Mouse (Mus musculus) midbrain, postnatal 0 days (tissue): ENCODE measurements around the gene Chrdl2. TPM values are rescaled to one million over a fixed set of nuclear protein-coding genes. Genes with fewer than 3 reads are reported as not detected.

Source experiments
- ATAC-seq: fragments of 200-750 bp; cut with Nextera tagmentation; 2 replicates; pipeline ENCODE4 v1.8.0; 2017; ENCODE audit warnings: moderate number of reproducible peaks, mild to moderate bottlenecking, moderate TSS enrichment, moderate library complexity; ENCODE audit not compliant: low FRiP score
- DNase-seq: peaks from one replicate; pipeline ENCODE4 v3.0.0-alpha.2; 2015; ENCODE audit warnings: low spot score
- H3K27ac ChIP-seq: fragments of 300-500 bp; sonication (generic); 2 replicates; pipeline ENCODE4 v1.5.1; 2014; ENCODE audit warnings: low read depth, mild to moderate bottlenecking, low read length, mixed read lengths
- H3K27me3 ChIP-seq: fragments of 300-500 bp; sonication (generic); 2 replicates; pipeline ENCODE4 v1.6.1; 2014; ENCODE audit warnings: low read length, control low read depth, mixed read lengths; ENCODE audit not compliant: insufficient read depth
- H3K36me3 ChIP-seq: fragments of 300-500 bp; sonication (generic); 2 replicates; pipeline ENCODE4 v1.6.1; 2014; ENCODE audit warnings: low read length, control low read depth, mixed read lengths; ENCODE audit not compliant: insufficient read depth
- H3K4me1 ChIP-seq: fragments of 300-500 bp; sonication (generic); 2 replicates; pipeline ENCODE4 v1.6.1; 2014; ENCODE audit warnings: mild to moderate bottlenecking, control low read depth, antibody characterized with exemption, low read length, mixed read lengths; ENCODE audit not compliant: insufficient read depth
- H3K4me2 ChIP-seq: fragments of 300-500 bp; sonication (generic); 2 replicates; pipeline ENCODE4 v1.6.1; 2014; ENCODE audit warnings: low read depth, mild to moderate bottlenecking, low read length, mixed read lengths; ENCODE audit not compliant: poor library complexity, severe bottlenecking
- H3K4me3 ChIP-seq: fragments of 300-500 bp; sonication (generic); 2 replicates; pipeline ENCODE4 v1.5.1; 2014; ENCODE audit warnings: low read depth, mild to moderate bottlenecking, low read length, moderate library complexity
- H3K9ac ChIP-seq: fragments of 300-500 bp; sonication (generic); replicated peaks from 2 replicates; pipeline ENCODE4 v1.6.1; 2014; ENCODE audit warnings: mild to moderate bottlenecking, low read length, moderate library complexity, mixed read lengths; ENCODE audit not compliant: poor library complexity, severe bottlenecking
- H3K9me3 ChIP-seq: fragments of 300-500 bp; sonication (generic); 2 replicates; pipeline ENCODE4 v1.6.1; 2016; ENCODE audit warnings: low read length, control low read depth
- CTCF ChIP-seq: IDR thresholded peaks from 2 replicates; pipeline ENCODE4 v1.5.1; 2016; ENCODE audit warnings: antibody characterized with exemption, mild to moderate bottlenecking
- WGBS: fragments of 180-500 bp; shearing (Covaris S2); extraction: QIAGEN DNeasy Blood & Tissue Kit; methylation state at CpG from one replicate; pipeline ENCODE4 v1.1.7; 2014; 5-methylcytosine and 5-hydroxymethylcytosine counted together
- polyA plus RNA-seq: library from polyadenylated mRNA; unstranded; fragments of >200 nt; fragmentation: Nextera tagmentation; extraction: Ambion mirVana; gene quantifications from 2 replicates; pipeline ENCODE4 v1.2.1, GENCODE M21; 2015
- total RNA-seq: library from RNA; depleted of rRNA; stranded (reverse); fragments of >200 nt; gene quantifications from 2 replicates; pipeline ENCODE4 v1.2.3, GENCODE M21; 2014

Gene Chrdl2
- total and polyA plus RNA-seq, 2 experiments from 2014 or later: 0.23 to 1.7 TPM

GRCm38 (mm10) chr7:99990990-99991707 lies 14.8 kb upstream of the Chrdl2 start:
- 87% methylated on average over 8 of the region's 8 CpGs for WGBS
- Histone ChIP-seq H3K27ac (no peak overlapping the region), H3K9me3 (no peaks in the 10 kb centered on the region), H3K36me3 (no peaks in the 10 kb centered on the region), H3K9ac (no peak overlapping the region), H3K4me3 (no peak overlapping the region), H3K4me2 (no peak overlapping the region), H3K27me3 (no peaks in the 10 kb centered on the region), H3K4me1 (no peaks in the 10 kb centered on the region)
- ATAC-seq (no peak), DNase-seq (no peak)
- TF ChIP-seq CTCF: no peak

- Histone ChIP-seq H3K27ac (no peak overlapping the region), H3K4me3 (no peak overlapping the region), H3K9ac (no peak overlapping the region), H3K36me3 (no peaks in the 10 kb centered on the region), H3K9me3 (no peaks in the 10 kb centered on the region), H3K4me1 (no peaks in the 10 kb centered on the region), H3K27me3 (no peaks in the 10 kb centered on the region), H3K4me2 (no peak overlapping the region)
- 84% methylated on average over 7 of the region's 7 CpGs for WGBS
- DNase-seq: no peak
- no peak for ATAC-seq
- TF ChIP-seq CTCF: no peak
Observed at GRCm38 (mm10) chr7:99993159-99993558, 12.8 kb upstream of the Chrdl2 start.

DNA sequence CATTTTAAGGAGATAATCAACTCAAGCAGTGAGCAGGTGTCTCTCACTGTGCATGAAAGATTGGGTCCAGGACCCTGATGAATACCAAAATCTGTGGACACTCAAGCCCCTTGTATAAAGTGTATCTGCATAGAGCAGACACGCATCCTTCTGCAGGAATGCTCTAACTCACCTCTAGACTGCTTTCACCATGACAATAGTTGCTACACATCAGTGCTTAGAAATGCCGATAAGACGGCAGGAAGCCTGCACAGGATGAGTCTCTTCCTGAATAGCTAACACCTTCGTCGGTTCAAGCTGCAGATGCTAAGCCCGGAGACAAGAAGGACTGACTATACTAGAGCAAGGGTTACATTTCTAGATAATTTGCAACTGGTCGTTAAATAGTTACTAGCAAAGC lies 10.8 kb upstream of the Chrdl2 start:
- H3K4me3 ChIP-seq: no peak overlapping the region
- TF ChIP-seq CTCF: no peak
- no peaks in the 10 kb centered on the region for H3K4me1 ChIP-seq
- H3K27me3 ChIP-seq: no peaks in the 10 kb centered on the region
- H3K4me2 ChIP-seq: no peak overlapping the region
- no peaks in the 10 kb centered on the region for H3K36me3 ChIP-seq
- ATAC-seq (no peak), DNase-seq (no peak)
- no peak overlapping the region for H3K9ac ChIP-seq
- no peaks in the 10 kb centered on the region for H3K9me3 ChIP-seq
- WGBS: 64% methylated on average over 7 of the region's 7 CpGs
- no peak overlapping the region for H3K27ac ChIP-seq

DNA sequence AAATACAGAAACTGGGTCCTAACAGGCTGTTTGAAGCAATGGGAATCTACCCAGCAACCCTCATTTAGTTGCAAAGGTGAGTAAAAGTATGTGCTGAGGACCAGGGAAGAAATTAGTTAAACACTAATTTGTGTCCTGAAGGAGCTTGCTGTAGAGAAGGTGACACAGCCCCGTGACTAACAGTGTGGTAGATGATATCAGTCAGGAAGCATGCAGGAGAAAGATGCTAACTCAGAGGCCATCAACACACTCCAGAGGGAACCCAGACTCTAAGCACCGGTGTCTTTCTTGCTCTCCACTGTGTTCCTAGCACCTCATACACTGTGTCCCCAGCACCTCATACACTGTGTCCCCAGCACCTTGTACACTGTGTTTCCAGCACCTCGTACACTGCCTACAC lies 7.3 kb upstream of the Chrdl2 start:
- Histone ChIP-seq H3K36me3 (no peaks in the 10 kb centered on the region), H3K9me3 (no peaks in the 10 kb centered on the region), H3K4me1 (no peaks in the 10 kb centered on the region), H3K27me3 (no peaks in the 10 kb centered on the region), H3K4me3 (no peak overlapping the region), H3K9ac (no peak overlapping the region), H3K4me2 (no peak overlapping the region), H3K27ac (no peak overlapping the region)
- no peak for TF ChIP-seq CTCF
- WGBS: 86% methylated on average over 3 of the region's 3 CpGs
- DNase-seq: no peak
- no peak for ATAC-seq

DNA sequence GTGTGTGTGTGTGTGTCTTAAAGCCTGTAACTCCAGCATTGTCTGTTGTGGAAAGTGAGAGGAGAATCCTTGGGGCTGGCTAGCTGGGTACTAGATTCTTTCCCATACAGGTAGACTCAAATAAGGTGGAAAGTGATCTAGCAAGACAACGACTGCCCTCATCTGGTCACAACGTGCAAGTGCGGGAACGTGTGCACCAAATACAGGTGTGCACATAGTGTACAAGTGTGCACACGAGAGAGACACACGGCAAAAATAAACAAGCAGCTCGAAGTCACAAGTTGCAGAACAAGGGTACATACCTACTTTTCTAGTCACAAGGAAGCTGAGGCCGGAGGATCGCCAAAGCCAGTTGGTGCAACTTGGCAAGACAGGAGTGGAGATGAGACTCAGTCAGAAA lies 2.2 kb upstream of the Chrdl2 start:
- DNase-seq (no peak), ATAC-seq (no peak)
- peaks cover 31% of the 10 kb centered on the region for H3K27me3 ChIP-seq
- no peak overlapping the region for H3K27ac ChIP-seq
- no peak overlapping the region for H3K4me3 ChIP-seq
- WGBS: 66% methylated on average over 9 of the region's 9 CpGs
- no peak overlapping the region for H3K9ac ChIP-seq
- no peaks in the 10 kb centered on the region for H3K9me3 ChIP-seq
- H3K36me3 ChIP-seq: no peaks in the 10 kb centered on the region
- TF ChIP-seq CTCF: peak; percentile 65
- no peak overlapping the region for H3K4me2 ChIP-seq
- H3K4me1 ChIP-seq: no peaks in the 10 kb centered on the region; the same call in 1 of the 2 replicates

DNA sequence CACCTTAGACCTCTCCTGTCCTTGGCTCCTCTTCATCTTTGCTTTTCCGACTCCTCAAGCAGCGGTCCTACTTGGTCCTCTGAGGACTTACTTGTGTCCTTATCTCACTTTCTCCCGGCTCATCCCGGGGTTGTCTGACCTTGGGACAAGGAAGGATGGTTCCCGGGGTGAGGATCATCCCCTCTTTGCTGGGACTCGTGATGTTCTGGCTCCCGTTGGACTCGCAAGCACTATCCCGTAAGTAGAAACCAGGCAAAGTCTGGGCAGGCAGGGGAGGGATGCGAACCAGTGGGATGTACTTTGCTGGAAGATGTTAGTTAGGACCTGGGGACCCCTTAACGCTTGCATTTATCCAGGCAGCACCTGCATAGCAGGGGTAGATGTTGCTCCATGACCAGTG lies 439 bp downstream of the Chrdl2 start:
- peak overlapping the region; percentile 98 for H3K4me2 ChIP-seq
- no peak overlapping the region for H3K27ac ChIP-seq
- H3K4me1 ChIP-seq: peaks cover 2% of the 10 kb centered on the region; the same call in 1 of the 2 replicates
- no peaks in the 10 kb centered on the region for H3K9me3 ChIP-seq
- H3K36me3 ChIP-seq: no peaks in the 10 kb centered on the region
- peaks cover 37% of the 10 kb centered on the region for H3K27me3 ChIP-seq
- WGBS: 5% methylated on average over 11 of the region's 11 CpGs
- peak overlapping the region; percentile 52; the same call in 1 of the 2 replicates for H3K4me3 ChIP-seq
- ATAC-seq (no peak), DNase-seq (no peak)
- no peak for TF ChIP-seq CTCF
- no peak overlapping the region for H3K9ac ChIP-seq
